Mouse (Mus musculus): ENCODE measurements around the gene Sorl1. TPM values are rescaled to one million over a fixed set of nuclear protein-coding genes. Genes with fewer than 3 reads are reported as not detected.

Sorl1 gene
- total RNA-seq, 2 experiments from 2014 or later = 12.5 to 13.3 TPM

DNA sequence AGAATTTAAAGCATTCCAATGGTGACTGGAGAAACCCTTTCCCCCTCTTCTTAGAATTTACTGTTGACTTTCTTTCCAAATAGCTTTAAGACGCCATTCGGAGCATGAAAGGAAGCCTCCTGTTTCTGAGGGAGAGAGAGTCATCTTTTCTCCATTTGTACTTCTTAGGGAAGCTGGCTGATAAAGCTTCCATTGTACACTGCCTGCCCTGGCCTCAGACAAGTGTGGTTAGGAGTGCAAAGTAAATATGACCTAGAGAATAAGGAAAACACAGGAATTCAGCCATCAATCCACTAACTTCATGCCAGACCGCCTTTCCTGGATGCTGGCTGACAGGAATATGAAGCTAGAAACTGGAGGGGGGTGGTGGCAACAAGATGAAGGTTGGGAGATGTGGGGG is 100.7 kb downstream of the Sorl1 start:
- DNase-seq = no peak
- intact Hi-C loops (cut with DNase I) = no loop called here

GRCm38 (mm10) chr9:42022318-42022717 is 101.8 kb downstream of the Sorl1 start:
- DNase-seq = no peak
- intact Hi-C loops (cut with DNase I) = no loop called here

DNA sequence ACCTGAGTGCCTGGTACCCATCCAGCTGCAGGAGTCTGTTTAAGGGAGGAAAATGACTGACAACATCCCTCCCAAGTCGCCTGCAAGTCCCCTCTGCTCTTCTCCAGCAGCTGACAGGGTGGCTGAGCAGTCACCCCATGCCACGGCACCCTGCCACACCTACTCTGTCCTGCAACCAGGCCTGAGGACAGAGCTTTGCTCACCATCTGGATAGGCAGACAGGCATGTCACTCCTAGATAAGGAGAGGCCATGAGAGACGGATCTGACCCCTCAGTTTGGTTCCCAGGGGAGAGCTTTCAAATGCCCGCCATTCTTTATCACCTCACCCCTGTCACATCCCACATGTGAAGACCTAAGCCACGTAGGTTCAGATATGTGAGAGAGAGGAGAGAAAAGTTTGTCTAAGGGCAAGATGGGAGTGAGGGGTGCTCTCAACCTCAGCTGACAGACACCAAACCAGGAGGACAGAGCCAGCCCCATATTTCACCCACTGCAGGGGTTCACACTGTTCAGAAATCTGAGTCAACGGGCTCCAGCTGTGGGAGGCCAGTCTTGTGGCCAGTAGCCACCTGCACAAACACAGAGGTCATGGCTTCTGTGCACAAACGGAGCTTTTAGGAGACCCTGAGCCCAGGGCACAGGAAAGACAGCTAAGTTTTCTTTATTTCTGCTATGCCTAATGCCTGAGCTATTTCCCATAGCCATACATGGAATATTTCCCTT is 104.6 kb downstream of the Sorl1 start:
- no peak for DNase-seq
- intact Hi-C loops (cut with DNase I) = no loop called here

GRCm38 (mm10) chr9:42008501-42008900 is 115.6 kb downstream of the Sorl1 start:
- intact Hi-C loops (cut with DNase I) = no loop called here

GRCm38 (mm10) chr9:42005101-42005500 is 119.0 kb downstream of the Sorl1 start:
- intact Hi-C loops (cut with DNase I) = no loop called here
- DNase-seq = no peak

More at GRCm38 (mm10) chr9:42008501-42008900, 115.6 kb downstream of the Sorl1 start:
- no peak for DNase-seq

DNA sequence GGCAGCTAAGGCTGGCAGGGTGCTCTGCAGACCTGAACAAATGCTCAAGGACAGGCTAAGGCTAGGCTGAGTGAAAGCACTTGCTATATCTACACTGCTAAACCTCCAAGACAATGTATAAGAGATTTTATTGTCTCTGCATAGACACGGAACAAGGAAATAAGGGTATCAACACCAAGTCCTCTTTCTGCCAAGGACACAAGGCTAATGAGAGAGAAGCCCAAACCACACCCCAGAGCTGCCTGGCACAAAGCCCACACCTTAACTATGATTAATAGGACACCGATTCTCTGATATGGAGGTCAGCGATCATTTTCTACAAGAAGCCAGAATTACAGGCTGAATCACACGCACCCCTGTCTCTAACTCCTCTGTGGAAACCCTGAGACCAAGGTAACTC is 120.0 kb downstream of the Sorl1 start:
- no peak for DNase-seq
- intact Hi-C loops (cut with DNase I) = no loop called here

- peak; percentile 43 to 51 for DNase-seq
These were observed 124.3 kb downstream of the Sorl1 start for GRCm38 (mm10) chr9:41999498-42000473.

GRCm38 (mm10) chr9:41995278-41995677 is 128.8 kb downstream of the Sorl1 start:
- intact Hi-C loops (cut with DNase I) = no loop called here
- DNase-seq = no peak

More at GRCm38 (mm10) chr9:41999498-42000473, 124.3 kb downstream of the Sorl1 start:
- intact Hi-C loops (cut with DNase I) = loop anchor here (1.0 kb wide), 2 partner anchors 241 to 276 kb away; no protein-coding TSS in a partner anchor

DNA sequence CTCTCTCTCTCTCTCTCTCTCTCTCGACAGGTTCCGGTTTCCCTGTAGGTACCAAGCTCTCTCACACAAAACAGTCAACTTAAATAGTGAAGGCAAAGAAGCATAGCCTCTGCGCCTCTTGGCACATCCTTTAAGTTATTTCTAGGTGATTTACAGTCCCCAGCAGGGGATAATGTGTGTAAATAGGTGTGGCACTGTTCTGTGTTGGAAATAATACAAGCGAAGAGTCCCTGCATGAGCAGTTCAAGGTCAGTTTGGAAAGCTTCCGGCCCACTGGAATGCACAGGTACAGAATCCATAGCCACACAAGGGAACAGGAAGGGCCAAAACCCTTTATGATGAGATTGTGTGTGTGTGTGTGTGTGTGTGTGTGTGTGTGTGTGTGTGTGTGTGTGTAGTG is 130.3 kb downstream of the Sorl1 start:
- DNase-seq = no peak
- intact Hi-C loops (cut with DNase I) = no loop called here

GRCm38 (mm10) chr9:41992841-41993240 is 131.3 kb downstream of the Sorl1 start:
- no peak for DNase-seq
- intact Hi-C loops (cut with DNase I) = no loop called here

- no peak for DNase-seq
- intact Hi-C loops (cut with DNase I) = no loop called here
These were observed 138.5 kb downstream of the Sorl1 start for GRCm38 (mm10) chr9:41985636-41986035.

- intact Hi-C loops (cut with DNase I) = no loop called here
- no peak for DNase-seq
These were observed 139.0 kb downstream of the Sorl1 start for GRCm38 (mm10) chr9:41985052-41985451.

- DNase-seq = no peak
- intact Hi-C loops (cut with DNase I) = no loop called here
These were observed 139.8 kb downstream of the Sorl1 start for GRCm38 (mm10) chr9:41984306-41984705.

DNA sequence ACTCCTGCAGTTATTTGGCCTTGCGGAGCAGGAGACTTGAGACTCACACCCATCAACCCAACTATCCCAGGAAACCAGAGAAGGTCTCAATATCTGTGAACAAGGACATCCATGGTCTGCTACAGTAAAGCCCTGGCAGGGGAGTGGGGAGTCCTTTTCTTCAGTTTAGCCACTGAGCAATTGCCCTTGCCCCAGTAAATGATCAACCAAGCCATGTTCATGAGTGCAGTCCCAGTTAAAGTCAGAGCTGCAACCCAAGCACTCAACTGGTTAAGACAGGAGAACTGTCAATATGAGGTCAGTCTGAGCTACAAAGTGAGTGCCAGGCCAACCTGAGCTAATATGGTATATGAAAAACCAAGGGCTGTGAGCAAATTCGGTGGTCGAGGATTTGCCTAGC is 140.8 kb downstream of the Sorl1 start:
- intact Hi-C loops (cut with DNase I) = no loop called here
- DNase-seq = no peak

- intact Hi-C loops (cut with DNase I) = no loop called here
These were observed 141.3 kb downstream of the Sorl1 start for GRCm38 (mm10) chr9:41982760-41983159.

DNA sequence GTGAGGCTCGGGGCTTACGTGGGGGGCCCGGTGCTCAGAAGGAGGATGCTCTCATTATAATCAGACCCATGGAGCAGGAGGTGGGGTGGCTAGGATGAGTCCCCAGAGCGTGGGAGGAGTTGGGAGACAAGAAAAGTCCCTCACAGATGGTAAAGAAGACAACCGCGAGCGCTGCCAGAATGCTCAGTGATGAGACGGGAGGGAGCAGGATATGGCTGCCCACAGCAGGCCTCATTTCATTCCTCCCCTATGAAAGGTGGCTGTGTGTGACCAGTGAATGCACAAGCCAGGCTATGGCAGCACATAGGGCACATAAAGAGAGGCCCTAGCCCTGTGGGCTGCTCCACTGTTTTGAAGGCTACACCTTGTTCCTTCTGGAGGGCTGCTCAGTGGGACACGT is 142.1 kb downstream of the Sorl1 start:
- intact Hi-C loops (cut with DNase I) = no loop called here
- DNase-seq = no peak

More at GRCm38 (mm10) chr9:41982760-41983159, 141.3 kb downstream of the Sorl1 start:
- DNase-seq = no peak

GRCm38 (mm10) chr9:41981306-41981705 is 142.8 kb downstream of the Sorl1 start:
- no peak for DNase-seq
- intact Hi-C loops (cut with DNase I) = no loop called here

GRCm38 (mm10) chr9:41980796-41981195 is 143.3 kb downstream of the Sorl1 start:
- no peak for DNase-seq
- intact Hi-C loops (cut with DNase I) = no loop called here

GRCm38 (mm10) chr9:41978366-41978765 is 145.7 kb downstream of the Sorl1 start:
- intact Hi-C loops (cut with DNase I) = no loop called here
- no peak for DNase-seq

DNA sequence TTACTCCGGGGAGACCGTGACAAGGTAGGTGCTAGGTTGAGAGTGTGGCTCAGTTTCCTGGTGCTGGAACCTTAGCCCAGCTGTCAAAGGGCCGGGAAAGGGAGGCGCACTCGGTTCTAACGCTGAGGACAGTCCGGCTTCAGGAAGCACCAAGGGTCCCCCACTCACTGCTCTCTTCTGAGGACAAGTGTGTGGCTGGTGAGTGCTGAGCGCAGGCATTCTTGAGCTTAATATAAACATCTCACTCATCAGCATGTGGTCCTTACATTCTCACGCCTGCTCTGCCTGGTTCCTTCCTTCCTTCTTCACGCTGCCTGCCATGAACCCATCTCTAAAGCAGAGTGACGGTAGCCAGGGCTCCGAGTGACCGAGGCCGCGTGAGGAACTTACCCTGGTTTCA is 148.1 kb downstream of the Sorl1 start:
- DNase-seq = no peak
- intact Hi-C loops (cut with DNase I) = no loop called here

GRCm38 (mm10) chr9:41974661-41975060 is 149.4 kb downstream of the Sorl1 start:
- no peak for DNase-seq
- intact Hi-C loops (cut with DNase I) = no loop called here

Data from heart, postnatal 36 days (tissue).